Mouse (Mus musculus) embryonic fibroblast, embryonic 13.5 days (primary cell): ENCODE data around the gene Sgms2.

ENCODE experiments used
- CTCF ChIP-seq: IDR thresholded peaks from 2 replicates; pipeline ENCODE4 v1.5.1; 2011; ENCODE audit warnings: mild to moderate bottlenecking, control low read depth, low read length, moderate library complexity, borderline replicate concordance; ENCODE audit not compliant: insufficient read depth
- POLR2A ChIP-seq: IDR thresholded peaks from 2 replicates; pipeline ENCODE4 v1.6.1; 2011; ENCODE audit warnings: low read depth, mild to moderate bottlenecking, control low read depth, low read length, moderate library complexity

DNA sequence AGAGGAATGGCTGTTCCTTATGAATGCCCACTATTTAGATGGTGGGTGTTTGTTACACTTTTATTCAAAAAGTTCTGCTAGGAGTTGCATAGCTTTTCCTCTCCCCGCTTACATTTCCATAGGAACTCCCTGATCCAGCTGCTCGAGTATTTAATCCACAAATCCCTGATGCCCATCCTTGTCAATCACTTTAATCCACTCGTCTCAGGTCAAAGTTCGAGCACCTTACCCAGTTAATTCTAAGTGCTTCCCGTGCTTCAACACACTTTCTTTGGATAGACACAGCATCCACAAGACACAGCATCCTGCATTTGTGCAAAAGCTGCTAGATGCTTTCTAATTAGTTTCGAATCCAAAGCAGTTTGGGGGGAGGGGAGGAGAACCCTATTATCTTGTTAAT, 220.8 kb downstream of the Sgms2 start:
- TF ChIP-seq CTCF: no peak
- TF ChIP-seq POLR2A: no peak
